In the genomic region with DNA sequence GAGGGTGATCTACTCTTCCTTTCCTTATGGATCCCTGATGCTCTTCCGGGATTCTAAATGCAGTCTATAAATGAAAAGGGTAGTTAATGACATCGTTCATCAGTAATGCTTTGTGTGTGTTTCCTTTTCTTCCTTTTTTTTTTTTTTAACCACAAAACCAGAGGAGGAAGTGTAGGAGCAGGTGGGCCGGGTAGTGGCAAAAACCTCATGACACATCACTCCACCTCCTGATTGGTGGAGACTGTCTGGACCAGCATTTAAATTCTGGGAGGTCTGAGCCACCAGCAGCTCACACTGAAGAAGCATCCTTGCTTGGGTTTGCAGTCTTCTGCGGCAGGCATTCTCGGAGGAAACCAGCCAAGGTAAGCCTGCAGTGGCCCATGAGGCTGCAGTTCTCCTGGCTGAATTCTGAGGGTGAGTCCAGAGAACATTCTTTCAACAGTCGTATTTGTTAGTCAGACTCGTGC, we compare ENCODE assay signal across 9 mouse cellular contexts. TPM values are rescaled to one million over a fixed set of nuclear protein-coding genes. Genes with fewer than 3 reads are reported as not detected.
A peak's percentile ranks its signal among the peaks of the same experiment; 100 is the strongest.
DNase-seq lines count a peak whose midpoint lies in the region; ATAC-seq and TF ChIP-seq lines count a peak whose summit lies in the region.
"Had no signal": no experiment of that assay in that cellular context is flagged by ENCODE, and none has a peak within 500 bp of the region (broad histone marks: within the 10 kb centered on the region; RNA-seq: fewer than 3 reads in every experiment).

Gene Spp1 (plus strand): TSS at position 284 of the 467 bp plus-strand sequence.

- no peaks in the 10 kb centered on the region for H3K4me1 ChIP-seq in lung, adult 2 months (ENCODE audit: control insufficient read depth, insufficient read depth, low read length)
- H3K4me1 ChIP-seq in kidney, adult 2 months (ENCODE audit: control insufficient read depth, insufficient read depth, low read length): peaks cover 15% of the 10 kb centered on the region; the same call in 1 of the 2 replicates

- no peak for TF ChIP-seq CTCF in lung, adult 2 months (IDR thresholded peaks at IDR 0.05; ENCODE audit: insufficient read depth, low read length)
- no peak for TF ChIP-seq CTCF in kidney, adult 2 months (conservative IDR thresholded peaks at IDR 0.05; ENCODE audit: insufficient read depth, insufficient read length, low read depth, low read length)

- 37% methylated on average over 7 of the region's 7 CpGs for WGBS in lung, adult 2 months
- 25% methylated on average over 7 of the region's 7 CpGs for WGBS in kidney, adult 2 months

- peaks cover 1% of the 10 kb centered on the region; the same call in 1 of the 2 replicates for H3K36me3 ChIP-seq in kidney, adult 2 months (ENCODE audit: control insufficient read depth, insufficient read depth, low read length)

- no peak within 1 kb of the TSS for H3K4me3 ChIP-seq in lung, adult 2 months (replicated peaks; ENCODE audit: extremely low read depth, low read depth, low read length)
- peak within 1 kb of the TSS; percentile 60 for H3K4me3 ChIP-seq in kidney, adult 2 months (ENCODE audit: insufficient read depth, low read depth, low read length)

- H3K27me3 ChIP-seq in kidney, adult 2 months (replicated peaks; ENCODE audit: control insufficient read depth, insufficient read depth, low read length): no peaks in the 10 kb centered on the region

- intact Hi-C loops in heart, postnatal 14 days (cut with DNase I): no loop called here

- peak within 1 kb of the TSS; percentile 97 for H3K27ac ChIP-seq in kidney, adult 2 months (ENCODE audit: insufficient read depth, low read depth, low read length)

- ATAC-seq in neutrophil, adult 5-6 weeks (ENCODE audit: extremely low read depth, insufficient number of reproducible peaks, low FRiP score, poor library complexity, severe bottlenecking): peak; percentile 74
- ATAC-seq in cerebellum, adult (ENCODE audit: insufficient number of reproducible peaks, low FRiP score, low TSS enrichment): no peak

- peak; percentile 35; the same call in 1 of the 2 replicates for TF ChIP-seq POLR2A in lung, adult 2 months (IDR thresholded peaks at IDR 0.05; ENCODE audit: borderline replicate concordance, extremely low read depth, low read depth, low read length)
- TF ChIP-seq POLR2A in kidney, adult 2 months (IDR thresholded peaks at IDR 0.05; ENCODE audit: low read depth, low read length): no peak

- DNase-seq in lung, adult 2 months: no peak
- DNase-seq in lung, postnatal 14 days: no peak
- no peak for DNase-seq in adrenal gland, postnatal 14 days
- DNase-seq in kidney, adult 2 months: peak; percentile 75
- DNase-seq in right cerebral cortex, postnatal 14 days: no peak
- DNase-seq in heart, postnatal 14 days: no peak
- DNase-seq: cerebellum, postnatal 14 days had no signal

RNA-seq across cellular contexts. Expression of gene Spp1, which starts in this region (rescaled TPM):
- polyA plus RNA-seq in lung, adult 2 months (2012; rRNA removed): 54.9 and 134 TPM in 2 replicates
- total RNA-seq in adrenal gland, postnatal 14 days (2021): 19.6 and 46.5 TPM in 2 replicates
- 1,966 and 1,980 TPM in 2 replicates for polyA plus RNA-seq in kidney, adult 2 months (2012; rRNA removed)
- total RNA-seq in neutrophil, adult 5-6 weeks (2017): 2.1 and 2.9 TPM in 2 replicates
- under 1 TPM; 0.19 to 0.41 TPM for total RNA-seq in heart, postnatal 14 days (2021)

Comparison
In these comparisons a context has a peak if more than half of its experiments do, and no peak if none do; other contexts are left out.
1. RNA of gene Spp1 (polyA plus RNA-seq): 1,966 to 1,980 TPM in kidney, adult 2 months; 54.9 to 134 TPM in lung, adult 2 months; every median in the first group is over 10 times any median in the second.